Mouse (Mus musculus) C2C12 (cell line): ENCODE measurements at regions not wholly inside any gene's neighbourhood (a gene's known extent, or its start where the extent isn't known, plus 50 kb on each side); places are given as distances from the start of the nearest gene placed in this dataset.

Experiments
- CTCF ChIP-seq: IDR thresholded peaks from one replicate; pipeline ENCODE4 v1.5.1; 2011; ENCODE audit not compliant: control insufficient read depth, insufficient read depth, insufficient read length
- FOSL1 ChIP-seq: IDR thresholded peaks from one replicate; pipeline ENCODE4 v1.8.0; 2011; ENCODE audit warnings: mild to moderate bottlenecking, low read length; ENCODE audit not compliant: poor library complexity, insufficient read depth, severe bottlenecking
- MYOG ChIP-seq: IDR thresholded peaks from one replicate; pipeline ENCODE4 v1.6.1; 2011; ENCODE audit not compliant: control insufficient read depth, insufficient read length; ENCODE audit errors: extremely low read depth
- USF1 ChIP-seq: IDR thresholded peaks from one replicate; pipeline ENCODE4 v1.6.1; 2011; ENCODE audit warnings: low read depth, mild to moderate bottlenecking, control low read depth, moderate library complexity

DNA sequence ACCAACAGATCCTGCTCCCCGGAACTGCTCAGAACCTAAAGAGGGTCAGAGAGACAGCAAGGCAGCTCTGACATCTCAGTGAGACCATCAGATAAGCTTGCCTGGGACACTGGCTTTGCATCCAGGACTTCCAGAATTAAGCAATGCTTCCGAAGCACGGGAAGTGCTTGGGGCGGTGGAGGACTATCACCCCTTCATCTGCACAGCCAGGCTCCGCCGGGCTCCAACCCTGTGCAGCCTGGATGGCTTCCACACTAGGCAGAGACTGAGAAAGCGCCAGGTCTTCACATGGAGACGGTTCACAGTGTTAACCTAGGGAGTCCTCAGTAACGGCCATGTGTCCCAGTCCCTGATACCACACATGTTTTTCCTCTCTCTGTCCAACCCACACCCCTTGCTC lies 69.3 kb downstream of the Sox9 start:
- no peak for TF ChIP-seq CTCF
- no peak for TF ChIP-seq FOSL1
- no peak for TF ChIP-seq USF1
- no peak for TF ChIP-seq MYOG
